Mouse (Mus musculus) left cerebral cortex, adult 8-10 months (tissue): ENCODE measurements at regions not wholly inside any gene's neighbourhood (a gene's known extent, or its start where the extent isn't known, plus 50 kb on each side); places are given as distances from the start of the nearest gene placed in this dataset.
A peak's percentile ranks its signal among the peaks of the same experiment; 100 is the strongest.

ENCODE experiments used
- DNase-seq, 2 experiments: peaks; one replicate each; pipeline ENCODE4 v3.0.0; 2022; ENCODE audit warnings: low spot score in 2 of 2

GRCm38 (mm10) chr8:34385806-34386439 lies 274.4 kb upstream of the Gm10131 start:
- no peak for DNase-seq

GRCm38 (mm10) chr8:34380615-34381014 lies 269.1 kb upstream of the Gm10131 start:
- DNase-seq, result no peak

GRCm38 (mm10) chr8:34377154-34377553 lies 265.6 kb upstream of the Gm10131 start:
- no peak for DNase-seq

- no peak for DNase-seq
These were observed 262.7 kb upstream of the Gm10131 start for GRCm38 (mm10) chr8:34374242-34374641.

GRCm38 (mm10) chr8:34372666-34372980 lies 261.1 kb upstream of the Gm10131 start:
- no peak for DNase-seq

GRCm38 (mm10) chr8:34371973-34372665 lies 260.6 kb upstream of the Gm10131 start:
- peak in 1 of 2 experiments; percentile 85 for DNase-seq

GRCm38 (mm10) chr8:34371391-34371790 lies 259.9 kb upstream of the Gm10131 start:
- no peak for DNase-seq

GRCm38 (mm10) chr8:34368556-34368955 lies 257.0 kb upstream of the Gm10131 start:
- DNase-seq, result no peak

- no peak for DNase-seq
These were observed 253.0 kb upstream of the Gm10131 start for GRCm38 (mm10) chr8:34364446-34365035.

- DNase-seq, result no peak
These were observed 252.1 kb upstream of the Gm10131 start for GRCm38 (mm10) chr8:34363679-34364078.

GRCm38 (mm10) chr8:34363131-34363530 lies 251.6 kb upstream of the Gm10131 start:
- no peak for DNase-seq

- peak in 1 of 2 experiments; percentile 28 for DNase-seq
These were observed 249.8 kb upstream of the Gm10131 start for GRCm38 (mm10) chr8:34361377-34361776.

GRCm38 (mm10) chr8:34359776-34360175 lies 248.2 kb upstream of the Gm10131 start:
- DNase-seq, result no peak

- no peak for DNase-seq
These were observed 243.5 kb upstream of the Gm10131 start for GRCm38 (mm10) chr8:34355059-34355458.

GRCm38 (mm10) chr8:34353140-34353855 lies 241.8 kb upstream of the Gm10131 start:
- no peak for DNase-seq

- peak in 1 of 2 experiments; percentile 50 for DNase-seq
These were observed 223.3 kb upstream of the Gm10131 start for GRCm38 (mm10) chr8:34334851-34335250.

GRCm38 (mm10) chr8:34331673-34332072 lies 220.1 kb upstream of the Gm10131 start:
- DNase-seq, result no peak

- DNase-seq, result no peak
These were observed 215.1 kb upstream of the Gm10131 start for GRCm38 (mm10) chr8:34326614-34326965.

- peak; percentile 25 to 62 for DNase-seq
These were observed 214.5 kb upstream of the Gm10131 start for GRCm38 (mm10) chr8:34325841-34326613.

GRCm38 (mm10) chr8:34320158-34320587 lies 208.6 kb upstream of the Gm10131 start:
- no peak for DNase-seq

GRCm38 (mm10) chr8:34319719-34320118 lies 208.2 kb upstream of the Gm10131 start:
- no peak for DNase-seq
